Mouse (Mus musculus): ENCODE measurements at regions not wholly inside any gene's neighbourhood (a gene's known extent, or its start where the extent isn't known, plus 50 kb on each side); places are given as distances from the start of the nearest gene placed in this dataset.

GRCm38 (mm10) chr4:106053496-106053895 is 262.5 kb upstream of the Usp24 start:
- H3K4me3 ChIP-seq (replicated peaks), result no peak overlapping the region
- H3K4me2 ChIP-seq, result no peak overlapping the region
- ATAC-seq (ENCODE audit: low read depth), result no peak
- no peaks in the 10 kb centered on the region for H3K36me3 ChIP-seq
- 24% methylated on average over 9 of the region's 9 CpGs for WGBS (ENCODE audit: insufficient replicate concordance)
- no peaks in the 10 kb centered on the region for H3K27me3 ChIP-seq
- H3K4me1 ChIP-seq (replicated peaks), result no peaks in the 10 kb centered on the region
- H3K9ac ChIP-seq, result no peak overlapping the region
- DNase-seq, result no peak
- no peaks in the 10 kb centered on the region for H3K9me3 ChIP-seq (replicated peaks)
- no peak overlapping the region for H3K27ac ChIP-seq

GRCm38 (mm10) chr4:106054324-106054723 is 261.7 kb upstream of the Usp24 start:
- no peaks in the 10 kb centered on the region for H3K36me3 ChIP-seq
- DNase-seq (no peak), ATAC-seq (ENCODE audit: low read depth) (no peak)
- no peaks in the 10 kb centered on the region for H3K9me3 ChIP-seq (replicated peaks)
- H3K4me1 ChIP-seq (replicated peaks), result no peaks in the 10 kb centered on the region
- no peak overlapping the region for H3K4me3 ChIP-seq (replicated peaks)
- no peak overlapping the region for H3K4me2 ChIP-seq
- no peak overlapping the region for H3K9ac ChIP-seq
- no peak overlapping the region for H3K27ac ChIP-seq
- 52% methylated on average over 7 of the region's 7 CpGs for WGBS (ENCODE audit: insufficient replicate concordance)
- H3K27me3 ChIP-seq, result no peaks in the 10 kb centered on the region

GRCm38 (mm10) chr4:106062651-106063050 is 253.4 kb upstream of the Usp24 start:
- no peak overlapping the region for H3K27ac ChIP-seq
- no peak for DNase-seq
- no peaks in the 10 kb centered on the region for H3K27me3 ChIP-seq
- H3K9me3 ChIP-seq (replicated peaks), result no peaks in the 10 kb centered on the region
- no peak overlapping the region for H3K9ac ChIP-seq
- H3K4me2 ChIP-seq, result no peak overlapping the region
- WGBS (ENCODE audit: insufficient replicate concordance), result 65% methylated on average over 12 of the region's 12 CpGs
- no peak overlapping the region for H3K4me3 ChIP-seq (replicated peaks)
- no peaks in the 10 kb centered on the region for H3K4me1 ChIP-seq (replicated peaks)
- no peak for ATAC-seq (ENCODE audit: low read depth)
- no peaks in the 10 kb centered on the region for H3K36me3 ChIP-seq

GRCm38 (mm10) chr4:106063851-106064382 is 252.1 kb upstream of the Usp24 start:
- Histone ChIP-seq H3K27me3 (no peaks in the 10 kb centered on the region), H3K4me3 (replicated peaks) (no peak overlapping the region), H3K4me1 (replicated peaks) (no peaks in the 10 kb centered on the region), H3K36me3 (no peaks in the 10 kb centered on the region), H3K9ac (no peak overlapping the region), H3K27ac (no peak overlapping the region), H3K4me2 (no peak overlapping the region), H3K9me3 (replicated peaks) (no peaks in the 10 kb centered on the region)
- 28% methylated on average over 6 of the region's 6 CpGs for WGBS (ENCODE audit: insufficient replicate concordance)
- ATAC-seq (ENCODE audit: low read depth) (no peak), DNase-seq (no peak)

- Histone ChIP-seq H3K9ac (no peak overlapping the region), H3K4me3 (replicated peaks) (no peak overlapping the region), H3K27me3 (no peaks in the 10 kb centered on the region), H3K27ac (no peak overlapping the region), H3K4me1 (replicated peaks) (no peaks in the 10 kb centered on the region), H3K4me2 (no peak overlapping the region), H3K9me3 (replicated peaks) (no peaks in the 10 kb centered on the region), H3K36me3 (no peaks in the 10 kb centered on the region)
- no peak for ATAC-seq (ENCODE audit: low read depth)
- no peak for DNase-seq
- 63% methylated on average over 9 of the region's 9 CpGs for WGBS (ENCODE audit: insufficient replicate concordance)
Measured at GRCm38 (mm10) chr4:106067023-106067422, 249.0 kb upstream of the Usp24 start.

- H3K9ac ChIP-seq, result no peak overlapping the region
- ATAC-seq (ENCODE audit: low read depth), result no peak
Measured at GRCm38 (mm10) chr4:106083546-106083945, 232.5 kb upstream of the Usp24 start.

GRCm38 (mm10) chr4:106091927-106092675 is 223.9 kb upstream of the Usp24 start:
- no peaks in the 10 kb centered on the region for H3K27me3 ChIP-seq
- ATAC-seq (ENCODE audit: low read depth), result no peak
- H3K4me2 ChIP-seq, result no peak overlapping the region
- DNase-seq, result no peak
- 38% methylated on average over 9 of the region's 9 CpGs for WGBS (ENCODE audit: insufficient replicate concordance)
- H3K9me3 ChIP-seq (replicated peaks), result no peaks in the 10 kb centered on the region
- H3K4me3 ChIP-seq (replicated peaks), result no peak overlapping the region
- H3K27ac ChIP-seq, result no peak overlapping the region
- no peaks in the 10 kb centered on the region for H3K4me1 ChIP-seq (replicated peaks)
- H3K9ac ChIP-seq, result no peak overlapping the region
- no peaks in the 10 kb centered on the region for H3K36me3 ChIP-seq

More at GRCm38 (mm10) chr4:106083546-106083945, 232.5 kb upstream of the Usp24 start:
- no peak overlapping the region for H3K27ac ChIP-seq
- no peaks in the 10 kb centered on the region for H3K27me3 ChIP-seq
- H3K4me3 ChIP-seq (replicated peaks), result no peak overlapping the region
- no peaks in the 10 kb centered on the region for H3K4me1 ChIP-seq (replicated peaks)
- no peaks in the 10 kb centered on the region for H3K36me3 ChIP-seq
- H3K9me3 ChIP-seq (replicated peaks), result no peaks in the 10 kb centered on the region
- DNase-seq, result no peak
- no peak overlapping the region for H3K4me2 ChIP-seq

GRCm38 (mm10) chr4:106092676-106093070 is 223.3 kb upstream of the Usp24 start:
- ATAC-seq (ENCODE audit: low read depth) (no peak), DNase-seq (no peak)
- Histone ChIP-seq H3K4me3 (replicated peaks) (no peak overlapping the region), H3K9ac (no peak overlapping the region), H3K27me3 (no peaks in the 10 kb centered on the region), H3K9me3 (replicated peaks) (no peaks in the 10 kb centered on the region), H3K27ac (no peak overlapping the region), H3K36me3 (no peaks in the 10 kb centered on the region), H3K4me2 (no peak overlapping the region), H3K4me1 (replicated peaks) (no peaks in the 10 kb centered on the region)
- 54% methylated on average over 6 of the region's 6 CpGs for WGBS (ENCODE audit: insufficient replicate concordance)

- Histone ChIP-seq H3K4me3 (replicated peaks) (no peak overlapping the region), H3K9me3 (replicated peaks) (no peaks in the 10 kb centered on the region), H3K27me3 (no peaks in the 10 kb centered on the region), H3K27ac (no peak overlapping the region), H3K4me1 (replicated peaks) (no peaks in the 10 kb centered on the region), H3K4me2 (no peak overlapping the region), H3K9ac (no peak overlapping the region), H3K36me3 (no peaks in the 10 kb centered on the region)
- DNase-seq (no peak), ATAC-seq (ENCODE audit: low read depth) (no peak)
- WGBS (ENCODE audit: insufficient replicate concordance), result 54% methylated on average over 2 of the region's 2 CpGs
Measured at GRCm38 (mm10) chr4:106093252-106093651, 222.8 kb upstream of the Usp24 start.

GRCm38 (mm10) chr4:106094882-106095556 is 221.0 kb upstream of the Usp24 start:
- H3K27me3 ChIP-seq, result no peaks in the 10 kb centered on the region
- no peak overlapping the region for H3K4me3 ChIP-seq (replicated peaks)
- DNase-seq (no peak), ATAC-seq (ENCODE audit: low read depth) (no peak)
- H3K9me3 ChIP-seq (replicated peaks), result no peaks in the 10 kb centered on the region
- no peak overlapping the region for H3K4me2 ChIP-seq
- no peaks in the 10 kb centered on the region for H3K4me1 ChIP-seq (replicated peaks)
- H3K27ac ChIP-seq, result no peak overlapping the region
- no peaks in the 10 kb centered on the region for H3K36me3 ChIP-seq
- 56% methylated on average over 11 of the region's 11 CpGs for whole genome bisulfite sequencing (ENCODE audit: insufficient replicate concordance)
- no peak overlapping the region for H3K9ac ChIP-seq

GRCm38 (mm10) chr4:106096130-106096529 is 219.9 kb upstream of the Usp24 start:
- Histone ChIP-seq H3K36me3 (no peaks in the 10 kb centered on the region), H3K9ac (no peak overlapping the region), H3K4me1 (replicated peaks) (no peaks in the 10 kb centered on the region), H3K27me3 (no peaks in the 10 kb centered on the region), H3K4me3 (replicated peaks) (no peak overlapping the region), H3K4me2 (no peak overlapping the region), H3K9me3 (replicated peaks) (no peaks in the 10 kb centered on the region), H3K27ac (no peak overlapping the region)
- DNase-seq (no peak), ATAC-seq (ENCODE audit: low read depth) (no peak)
- 68% methylated on average over 3 of the region's 3 CpGs for WGBS (ENCODE audit: insufficient replicate concordance)

- Histone ChIP-seq H3K9me3 (replicated peaks) (no peaks in the 10 kb centered on the region), H3K9ac (no peak overlapping the region), H3K36me3 (no peaks in the 10 kb centered on the region), H3K4me2 (no peak overlapping the region), H3K4me3 (replicated peaks) (no peak overlapping the region), H3K27ac (no peak overlapping the region), H3K4me1 (replicated peaks) (no peaks in the 10 kb centered on the region), H3K27me3 (no peaks in the 10 kb centered on the region)
- 68% methylated on average over 1 of the region's 1 CpGs for WGBS (ENCODE audit: insufficient replicate concordance)
- no peak for ATAC-seq (ENCODE audit: low read depth)
- DNase-seq, result no peak
Measured at GRCm38 (mm10) chr4:106097846-106098245, 218.2 kb upstream of the Usp24 start.

Data from liver, embryonic 13.5 days (tissue).